Mouse (Mus musculus) lung, postnatal 0 days (tissue): ENCODE data around the gene Gm12216.

Experiments used
- CTCF ChIP-seq: IDR thresholded peaks from 2 replicates; pipeline ENCODE4 v1.5.1; 2016; ENCODE audit warnings: antibody characterized with exemption, mild to moderate bottlenecking
- EP300 ChIP-seq: IDR thresholded peaks from 2 replicates; pipeline ENCODE4 v1.6.1; 2016; ENCODE audit warnings: antibody characterized with exemption, mild to moderate bottlenecking, control low read depth

- TF ChIP-seq CTCF (no peak), EP300 (peak; percentile 80)
Measured at GRCm38 (mm10) chr11:53853665-53854064, 5.4 kb downstream of the Gm12216 start.
